Mouse (Mus musculus) layer of hippocampus, postnatal 36 days (tissue): ENCODE data around the gene Meioc. TPM values are rescaled to one million over a fixed set of nuclear protein-coding genes. Genes with fewer than 3 reads are reported as not detected.
A peak's percentile ranks its signal among the peaks of the same experiment; 100 is the strongest.
"Not testable (repeated sequence)": the region's sequence is repeated elsewhere in the genome, so short reads cannot be mapped to it uniquely, and the experiment has no call there.

ENCODE experiments used
- DNase-seq, 2 experiments: peaks; one replicate each; pipeline ENCODE4 v3.0.0; 2022
- microRNA-seq, 2 experiments: library from miRNA; unstranded; fragments of <30 nt; microRNA quantifications; one replicate each; pipeline ENCODE4 v1.2.0; 2021
- total RNA-seq, 2 experiments: library from RNA; stranded (reverse); gene quantifications; 2 replicates each; pipeline ENCODE4 v1.2.3; 2021

Meioc gene
- total RNA-seq, 2 experiments from 2014 or later: not detected

GRCm38 (mm10) chr11:102690162-102690561, 26.6 kb downstream of the Meioc start:
- DNase-seq: peak; percentile 51 to 60

DNA sequence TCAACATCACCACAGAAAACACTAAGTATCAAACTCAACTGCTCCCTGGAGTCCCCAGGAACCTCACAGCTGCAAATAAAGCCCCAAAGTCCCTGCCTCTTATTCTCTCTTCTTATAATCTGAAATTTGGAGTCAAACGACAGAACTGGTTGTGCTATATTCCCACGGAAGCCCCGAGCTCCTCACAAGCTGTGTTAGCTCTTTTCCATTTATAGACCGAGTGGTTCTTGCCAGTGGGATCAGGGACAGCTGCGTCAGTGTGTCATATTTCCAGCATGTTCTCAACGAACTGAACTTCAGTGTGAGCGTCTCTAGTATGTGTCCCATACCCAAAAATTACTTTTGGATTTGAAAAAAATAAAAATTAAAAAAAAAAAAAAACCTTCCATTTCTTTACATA, 31.8 kb downstream of the Meioc start:
- peak in 1 of 2 experiments; percentile 11 for DNase-seq

GRCm38 (mm10) chr11:102697338-102698017, 34.0 kb downstream of the Meioc start, which contains the start of gene Ccdc43:
TSS of gene Ccdc43 (minus strand) at chr11:102697782.
- DNase-seq: peak; percentile 86 to 87

- DNase-seq: no peak
Observed at GRCm38 (mm10) chr11:102698018-102698476, 34.5 kb downstream of the Meioc start.

- DNase-seq: not testable (repeated sequence)
Observed at GRCm38 (mm10) chr11:102702206-102702605, 38.7 kb downstream of the Meioc start.

DNA sequence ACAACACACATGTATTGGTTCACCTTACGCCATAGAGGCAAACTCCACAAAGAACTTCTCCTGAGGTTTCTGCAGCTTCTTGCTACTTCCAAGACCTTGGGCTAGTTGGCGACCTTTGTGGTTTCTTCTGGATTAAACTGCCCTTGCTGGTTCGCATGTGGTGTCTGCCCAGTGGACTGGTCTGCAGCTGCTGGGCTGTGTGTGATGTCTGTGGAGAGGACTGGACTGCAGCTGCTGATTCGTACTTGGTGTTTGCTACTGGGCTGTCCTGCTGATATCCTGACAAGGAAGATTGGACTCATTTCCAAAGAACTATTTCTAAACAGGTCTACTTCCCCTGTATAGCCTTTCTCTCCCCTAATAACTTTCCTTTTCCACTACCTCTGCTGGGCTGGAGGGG, 48.9 kb downstream of the Meioc start:
- no peak for DNase-seq

DNA sequence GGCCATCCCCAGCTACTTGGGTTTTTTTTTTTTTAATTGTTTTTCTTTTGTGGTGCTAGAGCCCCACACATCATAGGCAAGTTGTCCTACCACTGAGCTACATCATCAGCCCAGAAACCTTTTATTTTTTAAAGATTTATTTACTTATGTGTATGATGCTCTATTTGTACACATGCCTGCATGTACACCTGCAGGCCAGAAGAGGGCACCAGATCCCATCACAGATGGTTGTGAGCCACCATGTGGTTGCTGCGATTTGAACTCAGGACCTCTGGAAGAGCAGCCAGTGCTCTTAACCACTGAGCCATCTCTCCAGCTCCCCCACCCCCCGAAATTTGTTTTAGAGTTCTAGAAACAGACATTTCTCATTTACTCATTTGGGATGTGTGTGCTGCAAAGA, 51.1 kb downstream of the Meioc start:
- DNase-seq: not testable (repeated sequence)

DNA sequence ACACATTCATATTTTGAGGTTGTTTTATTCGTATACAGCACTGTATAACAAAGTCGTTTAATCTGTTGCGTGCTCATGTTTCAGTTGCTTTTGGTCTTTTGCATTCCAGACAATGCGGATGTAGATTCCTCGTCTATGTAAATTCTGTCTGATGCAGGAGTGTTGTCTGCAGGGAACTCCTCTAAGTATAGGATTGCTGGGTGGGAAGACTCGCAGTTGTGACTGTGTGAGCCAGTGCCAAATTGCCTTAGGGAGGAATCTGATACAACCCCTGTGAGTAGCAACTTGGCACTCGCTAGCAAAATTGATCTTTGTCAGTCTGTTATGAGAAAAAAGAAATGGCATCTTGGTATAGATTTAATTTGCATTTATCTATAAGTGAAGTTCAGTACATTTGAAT, 52.6 kb downstream of the Meioc start:
- no peak for DNase-seq

DNA sequence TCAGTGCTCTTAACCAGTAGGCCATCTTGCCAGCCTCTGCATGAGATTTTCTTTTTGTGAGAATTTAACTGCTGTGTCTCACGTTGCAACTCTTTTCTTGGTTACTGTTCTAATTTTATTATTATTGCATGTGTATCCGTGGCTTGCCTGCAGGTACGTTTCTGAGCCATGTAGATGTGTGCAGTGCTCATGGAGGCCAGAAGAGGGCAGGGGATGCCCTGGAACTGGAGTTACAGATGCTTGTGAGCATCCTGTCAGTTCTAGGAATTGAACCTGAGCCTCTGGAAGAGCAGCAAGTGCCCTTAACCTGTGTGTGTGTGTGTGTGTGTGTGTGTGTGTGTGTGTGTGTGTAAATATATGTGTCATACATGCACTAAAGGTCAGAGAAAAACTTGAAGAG, 62.1 kb downstream of the Meioc start:
- no peak for DNase-seq

DNA sequence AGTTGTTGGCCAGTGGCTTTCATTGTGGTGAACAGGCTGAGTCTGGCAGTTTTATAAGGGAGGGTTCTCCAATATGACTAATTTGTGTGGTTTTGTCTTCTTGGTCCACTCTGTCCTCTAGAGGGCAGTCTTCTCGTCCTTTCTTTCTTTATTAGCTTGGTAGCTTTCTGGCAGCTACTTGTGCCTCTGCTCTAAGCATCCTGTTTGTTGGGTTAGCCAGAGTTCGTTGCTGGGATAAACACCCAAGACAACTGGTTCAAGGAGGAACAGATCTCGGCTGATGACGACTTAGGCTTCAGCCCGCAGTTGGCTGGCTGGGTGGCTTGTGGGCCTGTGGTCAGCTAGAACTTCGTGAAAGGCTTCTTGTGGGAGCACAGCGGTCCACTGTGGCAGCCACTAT, 65.1 kb downstream of the Meioc start:
- DNase-seq: peak; percentile 16 to 35

DNA sequence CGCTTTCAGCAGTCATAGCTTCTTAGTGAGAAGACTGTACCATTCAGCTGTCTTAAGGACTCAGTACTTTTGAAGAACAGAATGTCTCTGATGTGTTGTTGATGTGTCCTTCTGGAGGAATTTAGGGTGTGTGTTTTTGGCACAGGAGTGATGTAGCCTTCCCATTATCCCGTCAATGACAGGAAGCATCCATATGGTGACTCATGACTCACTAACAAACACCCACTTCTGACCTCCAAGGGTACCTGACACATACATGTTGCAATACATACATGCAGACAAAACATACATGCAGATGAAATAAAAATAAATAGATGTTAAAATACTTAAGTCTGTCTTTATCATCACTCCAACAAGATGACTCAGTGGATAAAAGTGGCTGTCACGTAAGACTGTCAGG, 66.3 kb downstream of the Meioc start:
- DNase-seq: no peak

DNA sequence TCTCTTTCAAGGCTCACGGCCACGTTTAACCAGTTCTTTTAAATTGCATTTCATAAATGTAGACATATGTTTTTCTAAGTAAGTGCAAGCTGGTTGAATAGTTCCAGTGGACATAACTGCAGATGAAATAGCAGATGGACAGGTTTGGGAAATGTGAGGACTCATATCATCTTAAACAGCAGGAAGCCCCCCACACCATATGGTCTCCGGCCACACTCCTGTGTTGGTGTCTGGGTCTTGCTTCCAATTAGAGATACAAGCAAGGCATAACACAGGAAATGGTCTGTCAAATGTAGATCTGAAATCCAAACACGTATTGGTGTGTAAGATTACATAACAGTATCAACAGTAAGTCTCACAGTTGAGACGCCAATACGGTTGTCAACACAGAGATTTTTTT, 67.8 kb downstream of the Meioc start:
- no peak for DNase-seq

Small RNAs within 50 kb of the gene (microRNA-seq; reads per million reads assigned to microRNA genes)
- 0 reads per million in 2 experiments for gene Gm22920

Other genes with a start within 250 kb of the Meioc start
- gene Grn, start 233.4 kb upstream of the Meioc start, total RNA-seq: 10 to 100 TPM; 60.3 to 68.3 TPM
- gene Fam171a2, start 216.0 kb upstream of the Meioc start, total RNA-seq: 100 to 1,000 TPM in 1 of 2 experiments, 10 to 100 TPM in 1; 97.3 to 111 TPM
- 1 to 10 TPM; 1.3 to 3.8 TPM for gene Itga2b, start 193.6 kb upstream of the Meioc start, total RNA-seq
- 10 to 100 TPM; 44.1 to 58.6 TPM for gene Gpatch8, start 107.3 kb upstream of the Meioc start, total RNA-seq
- 1 to 10 TPM in 1 of 2 experiments, under 1 TPM in 1; 0.90 to 3.2 TPM for gene Gm11627, start 84.3 kb upstream of the Meioc start, total RNA-seq
- gene Fzd2, start 59.3 kb upstream of the Meioc start, total RNA-seq: 1 to 10 TPM; 6.3 to 8.9 TPM
- gene Ccdc43, start 34.1 kb downstream of the Meioc start, total RNA-seq: 10 to 100 TPM; 36.4 to 39.7 TPM
- gene Adam11, start 97.7 kb downstream of the Meioc start, total RNA-seq: 100 to 1,000 TPM; 188 to 201 TPM
- gene Gjc1, start 156.0 kb downstream of the Meioc start, total RNA-seq: 1 to 10 TPM; 5.1 TPM
- 1 to 10 TPM; 2.0 to 4.6 TPM for gene Higd1b, start 172.1 kb downstream of the Meioc start, total RNA-seq
- gene Eftud2, start 217.3 kb downstream of the Meioc start, total RNA-seq: 100 to 1,000 TPM; 129 to 131 TPM
- gene Ccdc103, start 217.5 kb downstream of the Meioc start, total RNA-seq: 1 to 10 TPM; 1.6 to 2.4 TPM
- gene Fam187a, start 221.5 kb downstream of the Meioc start, total RNA-seq: not detected
- 100 to 1,000 TPM; 275 to 320 TPM for gene Gfap, start 237.2 kb downstream of the Meioc start, total RNA-seq